Mouse (Mus musculus): ENCODE results near the gene Dusp1.

Dusp1 gene

DNA sequence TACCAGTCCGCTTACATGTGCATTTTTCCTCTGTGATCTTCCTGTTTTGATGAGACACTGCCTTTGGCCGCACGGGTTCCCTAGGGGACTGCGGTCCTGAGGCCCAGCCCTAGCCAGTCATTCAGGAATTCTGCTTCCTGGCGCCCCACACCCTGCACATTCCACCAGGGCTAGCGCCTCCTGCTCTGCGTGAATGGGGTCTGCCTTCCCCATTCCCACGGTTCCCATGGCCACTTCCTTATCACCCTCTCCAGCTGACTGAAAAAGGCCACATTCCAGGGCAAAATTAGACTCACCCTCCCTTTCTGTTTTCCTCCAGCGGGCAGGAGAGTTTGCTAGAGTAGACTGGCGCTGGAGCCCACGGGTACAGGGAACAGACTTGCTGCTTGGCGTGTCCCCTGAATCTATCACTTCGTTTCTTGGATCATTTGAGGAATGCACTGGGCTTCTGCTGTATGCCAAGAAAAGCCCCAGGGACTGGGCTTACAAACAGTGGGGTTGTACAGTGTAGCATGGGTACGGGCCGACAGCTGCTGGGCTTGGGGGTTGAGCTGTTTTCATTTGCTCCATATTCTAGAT is 22.7 kb upstream of the Dusp1 start:
- ATAC-seq (ENCODE audit: low TSS enrichment), result 0 out of 2 replicates have a peak, but pooled peaks have one; percentile 21

DNA sequence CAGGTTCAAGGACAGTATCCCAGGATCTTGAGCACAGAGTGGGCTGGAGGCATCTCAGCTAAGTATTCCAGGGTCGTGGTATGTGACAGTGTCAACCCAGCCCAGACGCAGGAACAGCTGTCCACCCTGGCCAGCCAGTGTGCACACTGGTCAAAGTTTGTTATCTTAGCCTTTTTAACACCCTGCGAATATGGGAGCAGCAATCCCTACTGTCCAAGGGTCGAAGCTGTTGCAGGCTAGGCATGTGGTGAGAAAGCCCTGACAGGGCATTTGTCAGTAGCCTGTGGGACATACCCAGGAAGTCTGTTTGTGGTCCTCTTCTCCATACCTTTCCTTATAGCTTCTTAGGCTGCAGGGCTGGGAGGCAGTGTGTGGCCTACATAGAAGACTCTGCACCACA is 22.1 kb upstream of the Dusp1 start:
- ATAC-seq (ENCODE audit: low TSS enrichment), result no peak

DNA sequence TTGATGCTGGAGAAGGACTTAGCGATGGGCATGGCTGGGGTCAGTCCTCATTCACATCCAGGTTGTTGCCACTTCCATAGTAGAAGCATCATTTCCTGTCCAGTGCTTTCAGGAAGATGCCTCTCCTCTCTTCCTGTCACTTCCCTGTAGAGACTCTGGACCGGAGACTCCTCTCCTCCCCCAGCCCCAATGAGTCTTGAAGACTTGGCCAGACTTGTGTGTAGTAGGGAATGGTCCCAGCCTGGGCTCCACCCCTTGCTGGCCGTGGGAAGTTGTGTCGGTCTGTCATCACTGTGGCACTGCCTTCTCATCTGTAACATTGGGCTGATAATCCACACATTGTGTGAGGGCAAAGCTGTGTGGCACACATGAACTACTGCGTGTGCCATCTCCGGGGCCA is 21.7 kb upstream of the Dusp1 start:
- no peak for ATAC-seq (ENCODE audit: low TSS enrichment)

DNA sequence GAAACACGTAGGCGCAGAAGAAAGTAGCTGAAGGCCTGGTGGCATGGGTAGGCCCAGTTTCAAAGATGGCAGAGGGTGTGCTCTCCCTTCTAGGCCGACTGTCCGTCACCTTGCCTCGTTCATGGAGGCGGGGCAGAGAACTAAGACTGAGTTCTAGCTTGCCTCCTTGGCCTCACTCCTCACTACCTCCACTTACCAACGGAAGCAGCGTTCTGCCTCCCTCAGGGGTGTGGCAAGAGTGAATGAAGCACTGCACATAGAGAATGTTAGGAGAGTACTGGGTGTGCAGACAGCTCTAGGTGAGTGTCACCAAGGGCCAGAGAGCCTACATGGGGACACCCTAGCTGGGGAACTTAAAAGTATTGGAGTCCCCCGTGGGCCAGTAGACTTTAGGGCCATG is 21.1 kb upstream of the Dusp1 start:
- no peak for ATAC-seq (ENCODE audit: low TSS enrichment)

DNA sequence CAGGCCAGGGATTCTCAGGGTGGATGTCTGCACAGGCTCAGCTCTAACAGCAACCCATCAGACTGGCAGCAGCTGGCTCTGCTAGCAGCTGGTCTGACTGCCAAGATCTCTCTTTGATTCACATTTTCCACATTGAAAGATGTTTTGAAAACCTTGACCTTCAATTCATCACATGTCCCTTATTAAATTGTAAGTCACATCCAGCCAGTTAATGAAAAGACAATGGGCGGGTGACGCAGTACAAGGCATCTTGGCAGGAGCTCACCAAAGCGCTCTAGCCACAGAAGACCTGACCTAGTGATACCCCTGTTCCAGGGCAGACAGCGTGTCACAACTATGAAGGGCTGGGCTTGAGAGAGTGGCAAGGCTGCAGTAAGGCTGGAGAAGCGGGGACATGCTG is 20.4 kb upstream of the Dusp1 start:
- peak; percentile 32; the same call in 1 of the 2 replicates for ATAC-seq (ENCODE audit: low TSS enrichment)

DNA sequence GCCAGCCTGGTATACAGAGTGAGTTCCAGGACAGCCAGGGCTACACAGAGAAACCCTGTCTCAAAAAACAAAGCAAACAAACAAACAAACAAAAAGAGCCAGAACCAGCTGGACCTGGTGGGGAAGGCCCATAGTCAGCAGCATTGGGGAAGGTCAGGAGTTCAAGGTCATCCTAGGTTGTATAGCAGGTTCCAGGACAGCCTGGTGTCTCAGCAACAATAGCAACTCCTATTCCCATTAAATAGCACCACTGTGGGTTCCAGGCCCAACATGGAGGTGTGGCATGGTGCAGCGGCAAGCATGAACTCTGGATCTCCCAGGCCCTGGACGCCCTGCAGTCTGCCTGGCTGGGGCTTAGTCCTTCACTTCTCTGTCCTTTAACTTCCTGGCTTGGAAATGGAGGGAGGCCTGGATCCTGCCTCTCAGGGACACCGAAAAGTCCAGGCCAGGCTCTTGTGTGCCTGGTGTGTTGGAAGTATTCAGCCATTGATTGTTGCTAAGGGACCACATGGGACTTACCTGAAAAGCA is 19.0 kb upstream of the Dusp1 start:
- no peak for ATAC-seq (ENCODE audit: low TSS enrichment)

DNA sequence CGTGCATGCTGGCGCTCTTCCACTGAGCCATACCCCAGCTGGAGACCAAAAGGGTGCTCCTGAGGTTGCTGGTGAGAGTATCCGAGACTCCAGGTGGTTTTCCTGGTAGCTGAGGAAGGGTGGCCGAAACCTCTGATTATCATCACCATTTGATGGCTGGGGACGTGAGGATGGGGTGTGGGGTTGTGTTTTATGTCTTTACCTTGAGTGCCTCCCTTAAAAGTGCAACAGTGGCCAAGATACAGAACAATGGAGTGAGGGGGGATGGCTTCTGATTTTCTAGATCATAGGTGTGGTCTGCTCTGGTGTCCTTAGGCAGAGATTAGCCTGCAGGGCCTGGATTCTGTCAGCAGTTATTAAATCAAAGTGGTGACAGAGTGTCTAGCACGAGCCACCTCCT is 17.5 kb upstream of the Dusp1 start:
- ATAC-seq (ENCODE audit: low TSS enrichment), result no peak

DNA sequence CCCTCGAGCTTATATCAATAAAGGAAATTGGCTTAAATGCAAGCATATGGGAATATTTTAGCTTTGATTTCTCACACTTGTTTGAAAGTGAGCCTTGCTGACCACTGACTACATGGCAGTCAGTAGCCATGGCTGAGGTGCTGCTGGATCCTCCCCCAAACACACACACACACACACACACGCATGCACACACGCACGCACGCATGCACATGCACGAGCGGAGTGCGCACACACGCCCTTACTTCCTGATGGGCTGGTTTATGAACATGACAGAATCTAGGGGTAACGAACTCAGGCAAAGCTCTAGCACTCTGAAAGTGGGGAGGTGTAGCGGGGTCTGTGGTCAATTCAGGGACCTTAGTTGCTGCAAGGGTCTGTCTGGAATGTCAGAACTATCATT is 16.8 kb upstream of the Dusp1 start:
- no peak for ATAC-seq (ENCODE audit: low TSS enrichment)

DNA sequence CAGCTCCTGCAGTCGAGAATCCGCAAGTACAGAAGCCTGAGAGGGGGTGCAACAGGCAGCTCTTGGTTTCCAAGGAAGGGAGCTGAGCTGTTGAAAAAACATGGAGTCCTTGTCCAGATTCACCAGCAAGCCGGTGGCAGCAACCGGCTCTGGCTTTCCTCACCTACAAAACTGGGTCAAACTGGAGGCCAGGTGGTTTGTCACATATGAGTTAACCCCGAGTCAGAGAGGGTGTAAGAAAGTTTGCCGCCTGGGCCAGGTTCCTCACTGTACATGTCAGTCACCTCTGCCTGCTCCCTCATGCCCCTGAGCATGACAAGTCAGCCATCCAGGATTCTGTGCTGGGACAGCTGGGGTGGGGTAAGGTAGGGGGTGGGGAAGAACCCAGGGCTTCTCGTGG is 16.2 kb upstream of the Dusp1 start:
- no peak for ATAC-seq (ENCODE audit: low TSS enrichment)

DNA sequence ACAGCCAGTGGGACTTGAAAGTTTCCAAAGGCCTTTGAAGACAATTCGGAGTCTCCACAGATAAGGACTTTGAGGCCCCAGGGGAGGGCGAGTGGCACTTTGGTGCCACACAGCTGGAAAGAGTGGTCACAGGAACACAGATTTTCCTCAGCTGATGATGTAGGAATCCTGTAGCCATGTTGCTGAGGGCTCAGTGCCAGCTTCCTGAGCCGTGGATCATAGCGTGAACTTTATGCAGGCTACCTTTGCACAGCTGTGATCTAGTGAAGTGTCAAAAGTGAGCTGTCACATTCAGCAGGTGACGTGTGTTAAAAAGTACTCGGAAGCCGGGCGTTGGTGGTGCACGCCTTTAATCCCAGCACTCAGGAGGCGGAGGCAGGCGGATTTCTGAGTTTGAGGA is 15.4 kb upstream of the Dusp1 start:
- no peak for ATAC-seq (ENCODE audit: low TSS enrichment)

DNA sequence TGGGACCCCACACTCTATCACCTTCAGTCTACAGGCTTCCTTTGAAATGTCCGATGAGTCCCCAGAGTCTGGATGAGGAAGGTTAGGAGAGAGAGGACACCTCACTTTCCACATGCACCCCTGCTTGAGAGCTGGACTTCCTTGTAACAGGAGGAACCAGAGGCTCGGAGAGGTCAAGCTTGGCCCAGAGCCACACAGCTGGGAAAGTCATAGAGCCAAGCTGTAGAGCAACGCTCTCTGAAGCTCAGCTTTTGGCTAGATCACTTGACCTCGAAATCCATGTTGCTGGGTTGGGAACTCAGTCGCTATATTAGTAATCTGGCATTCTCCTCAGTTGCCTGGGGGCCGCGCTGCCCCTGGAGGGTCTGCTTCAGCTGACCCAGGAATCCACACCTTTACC is 14.9 kb upstream of the Dusp1 start:
- ATAC-seq (ENCODE audit: low TSS enrichment), result no peak

DNA sequence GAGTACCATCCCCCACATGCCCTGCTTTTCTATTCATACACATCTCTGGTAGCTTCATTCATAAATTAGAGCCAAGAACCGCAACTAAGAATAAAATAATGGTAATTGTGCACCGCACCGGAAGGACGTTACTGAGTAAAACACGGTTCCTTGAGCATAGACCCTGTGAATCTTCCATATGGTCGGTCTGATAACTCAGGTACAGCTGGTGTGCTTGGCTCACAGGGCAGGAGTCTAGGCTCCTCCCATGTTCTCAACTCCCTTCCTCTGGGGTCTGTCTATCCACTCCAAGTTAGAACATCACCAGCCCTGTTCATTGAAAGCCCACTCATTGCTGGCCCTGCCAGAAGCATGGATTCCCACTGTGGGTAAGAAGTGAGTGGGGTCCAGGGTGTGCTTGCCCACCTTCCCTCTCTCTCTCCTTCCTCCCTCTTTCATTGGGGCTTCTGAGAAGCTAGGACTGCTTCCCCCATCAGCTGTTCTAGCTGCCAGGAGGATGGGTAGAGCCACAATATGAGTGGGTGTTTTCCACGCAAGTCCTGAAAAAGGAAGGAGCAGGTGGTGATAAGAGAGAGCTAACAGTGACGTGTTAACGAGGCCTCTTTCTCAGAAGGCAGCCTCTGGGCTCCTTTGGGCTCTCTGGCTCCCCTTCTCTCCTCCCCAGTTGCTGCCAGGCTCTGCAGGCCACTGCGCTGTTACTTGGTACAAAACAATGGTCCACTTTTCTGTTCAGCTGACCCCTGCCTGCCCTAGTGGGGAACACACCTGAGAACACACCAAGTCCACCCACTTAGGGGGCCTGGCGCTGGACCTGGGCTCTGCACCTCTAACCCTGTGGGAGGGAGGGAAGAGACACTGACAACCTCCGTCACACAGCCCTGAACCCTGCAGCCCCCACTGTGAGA is 14.1 kb upstream of the Dusp1 start:
- peak; percentile 85 for ATAC-seq (ENCODE audit: low TSS enrichment)

DNA sequence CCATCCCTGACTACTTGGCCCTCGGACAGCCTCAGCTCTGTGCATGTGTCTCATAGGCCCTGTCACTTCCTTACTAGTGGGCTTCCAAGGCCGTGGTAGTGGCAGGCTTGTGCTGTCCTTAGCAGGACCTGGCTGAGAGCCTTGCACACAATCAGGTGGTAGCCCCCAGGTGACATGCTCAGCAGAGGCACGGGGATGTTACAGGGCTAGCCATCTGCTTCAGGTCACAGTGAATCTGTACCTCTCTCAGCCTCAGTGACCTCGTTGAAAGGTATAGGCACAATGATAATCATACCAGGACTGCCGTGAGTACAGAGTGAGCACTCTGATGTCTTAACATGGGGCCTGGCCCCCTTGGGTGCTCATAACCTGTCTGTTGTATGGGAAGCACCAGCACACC is 12.8 kb upstream of the Dusp1 start:
- ATAC-seq (ENCODE audit: low TSS enrichment), result no peak

DNA sequence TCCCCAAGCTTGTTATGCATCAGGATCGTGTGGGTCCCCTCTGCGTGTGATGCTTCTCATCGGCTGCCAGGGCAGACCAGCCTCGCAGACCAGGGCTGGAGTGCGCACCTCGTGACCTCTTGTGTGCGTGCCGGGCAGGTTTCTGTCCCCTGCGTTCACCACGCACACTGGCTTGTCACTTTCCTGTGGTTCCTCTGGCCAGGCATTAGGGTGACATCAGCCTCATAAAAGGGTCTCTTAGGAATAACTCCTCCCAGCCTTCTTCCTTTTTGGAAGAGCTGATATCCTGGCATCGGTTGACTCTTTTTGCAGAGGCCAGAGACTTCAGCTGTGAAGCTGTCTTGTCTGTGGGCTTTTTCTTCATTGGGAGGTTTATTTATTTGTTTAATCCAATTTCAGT is 12.2 kb upstream of the Dusp1 start:
- ATAC-seq (ENCODE audit: low TSS enrichment), result no peak

DNA sequence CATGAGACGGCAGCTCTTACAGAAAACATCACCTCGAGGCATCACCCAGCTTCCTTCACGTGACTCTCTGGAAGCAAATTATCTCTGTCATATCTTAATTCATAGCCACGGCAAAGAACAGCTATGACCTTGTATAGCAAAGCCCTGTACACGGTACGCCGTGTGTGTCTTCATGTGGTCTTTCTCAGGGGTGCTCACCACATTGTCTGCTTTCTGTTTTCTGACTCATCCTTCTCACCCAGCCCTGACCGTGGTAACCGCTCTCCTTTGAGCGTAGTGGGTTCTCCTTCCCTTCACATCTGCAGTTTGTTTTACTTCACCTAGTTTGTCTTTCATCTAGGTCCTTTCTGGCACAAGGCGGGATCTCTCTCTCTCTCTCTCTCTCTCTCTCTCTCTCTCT is 10.3 kb upstream of the Dusp1 start:
- no peak for ATAC-seq (ENCODE audit: low TSS enrichment)

DNA sequence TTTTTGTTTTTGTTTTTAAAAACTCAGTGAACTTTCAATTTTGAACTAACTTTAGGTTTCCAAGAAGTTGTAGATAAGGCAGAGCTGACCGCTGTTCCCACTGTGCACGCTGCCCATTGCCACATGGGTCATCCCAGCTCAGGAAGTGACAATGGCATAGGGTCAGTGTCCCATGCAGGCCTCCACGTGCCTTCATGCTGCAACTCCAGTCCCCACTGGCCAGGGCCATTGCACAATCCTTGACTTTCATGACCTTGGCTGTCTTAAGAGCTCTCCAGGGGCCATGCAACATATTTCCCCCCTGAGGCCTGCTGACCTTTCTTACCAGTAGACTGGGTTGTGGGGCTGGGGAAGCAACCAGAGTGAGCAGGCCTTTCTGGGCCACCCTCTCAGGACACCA is 9.4 kb upstream of the Dusp1 start:
- ATAC-seq (ENCODE audit: low TSS enrichment), result no peak

DNA sequence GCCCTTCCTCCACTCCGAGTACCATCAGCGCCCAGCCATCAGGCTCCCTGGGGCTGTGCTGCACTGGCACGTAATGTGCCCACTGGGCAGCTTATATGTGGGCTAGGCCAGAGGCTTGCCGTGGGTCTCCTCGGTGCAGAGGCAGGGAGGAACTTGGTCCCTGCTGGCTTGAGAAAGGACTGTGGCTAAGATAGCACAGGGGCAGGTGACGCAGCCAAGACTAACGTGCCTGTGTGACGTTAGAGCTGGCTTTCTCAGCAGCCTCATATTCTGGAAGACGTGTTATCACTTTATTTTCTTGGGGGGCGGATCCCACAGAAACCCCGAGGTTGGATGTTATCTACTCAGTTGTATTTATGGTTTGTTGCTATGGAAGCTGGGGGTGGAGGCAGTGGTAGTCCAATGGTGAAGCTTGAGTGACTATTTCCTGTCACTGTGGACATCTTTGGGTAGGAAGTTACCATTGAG is 8.8 kb upstream of the Dusp1 start:
- no peak for ATAC-seq (ENCODE audit: low TSS enrichment)

DNA sequence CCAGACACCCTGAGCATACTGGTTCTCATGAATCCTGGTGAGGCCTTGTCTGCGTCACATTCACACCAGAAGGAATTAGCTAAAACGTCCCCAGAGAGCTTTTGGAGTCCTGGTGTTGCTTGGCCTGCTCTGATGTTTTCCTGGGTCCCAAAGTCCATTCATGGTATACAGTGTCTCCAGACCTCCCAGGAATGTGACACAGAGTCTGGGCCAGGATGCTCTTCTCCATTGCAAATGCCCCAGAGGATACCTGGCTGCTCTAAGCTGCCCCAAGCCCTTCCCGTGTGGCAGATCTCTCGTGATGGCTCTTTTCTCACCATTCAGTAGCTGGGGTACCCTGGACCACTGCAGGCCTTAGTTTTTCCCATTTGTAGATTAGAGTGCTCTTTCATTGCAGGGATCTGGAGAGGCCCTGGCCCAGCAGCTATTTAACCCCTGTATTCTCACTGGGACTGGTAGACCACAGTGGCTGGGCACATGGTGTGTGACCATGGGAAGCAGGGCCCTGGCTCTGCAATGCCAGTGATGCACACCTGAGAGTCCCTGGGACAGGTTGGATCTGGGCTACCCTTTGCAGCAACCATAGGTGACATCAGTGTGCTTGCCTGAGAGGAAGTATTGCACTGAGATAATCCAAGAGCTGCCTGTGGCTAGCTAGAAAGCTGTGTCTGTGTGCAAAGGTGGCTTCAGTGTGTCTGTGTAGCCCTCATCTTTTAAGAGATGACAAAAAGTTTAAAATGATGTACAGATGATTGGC is 7.8 kb upstream of the Dusp1 start:
- no peak for ATAC-seq (ENCODE audit: low TSS enrichment)

DNA sequence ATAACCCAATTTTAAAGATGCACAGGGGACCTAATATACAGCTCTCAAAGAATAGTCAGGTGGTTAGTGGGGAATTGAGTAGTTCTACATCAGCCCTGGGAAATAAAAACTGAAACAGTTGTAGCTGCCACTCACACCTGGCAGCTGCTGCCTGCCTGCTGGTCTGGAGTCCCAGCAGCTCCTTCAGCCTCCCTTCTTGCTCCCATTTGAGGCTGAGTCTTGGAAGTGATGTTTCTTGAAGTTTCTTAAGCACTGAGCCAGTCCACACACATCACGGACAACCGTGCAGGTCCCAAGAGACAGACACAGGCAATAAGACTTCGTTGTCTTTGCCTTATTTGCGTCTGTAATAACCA is 5.9 kb upstream of the Dusp1 start:
- no peak for ATAC-seq (ENCODE audit: low TSS enrichment)

DNA sequence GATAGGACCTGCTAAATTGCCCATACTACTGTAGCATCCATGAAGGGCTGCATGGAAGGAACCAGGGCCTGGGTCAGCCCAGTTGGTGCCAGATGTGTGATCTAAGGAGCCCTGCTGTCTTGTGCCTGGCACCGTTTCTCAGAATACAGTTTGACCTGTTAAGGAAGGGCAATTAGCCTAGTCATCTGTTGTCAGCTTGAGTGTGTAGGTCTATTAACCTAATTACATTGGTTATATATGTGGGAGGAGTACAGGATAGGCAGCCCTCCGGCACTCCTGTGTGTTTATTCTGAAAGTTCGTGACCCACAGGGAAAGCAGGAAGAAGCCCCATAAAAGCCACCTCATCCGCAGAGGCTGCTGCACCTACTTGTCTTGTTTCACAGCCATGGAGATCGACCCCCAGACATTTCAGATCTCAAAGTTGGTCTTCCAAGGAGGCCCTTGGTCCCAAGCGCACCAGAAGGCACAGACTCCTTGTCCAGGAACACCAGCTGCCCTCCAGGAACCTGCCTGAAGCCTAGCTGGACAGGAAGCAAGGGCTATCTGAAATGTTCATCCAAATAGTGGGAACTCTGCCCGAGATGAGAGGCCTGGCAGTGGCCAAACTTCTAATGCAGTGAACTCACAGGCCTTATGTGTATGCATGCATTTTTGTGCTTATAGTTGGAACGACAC is 5.4 kb upstream of the Dusp1 start:
- no peak for ATAC-seq (ENCODE audit: low TSS enrichment)

DNA sequence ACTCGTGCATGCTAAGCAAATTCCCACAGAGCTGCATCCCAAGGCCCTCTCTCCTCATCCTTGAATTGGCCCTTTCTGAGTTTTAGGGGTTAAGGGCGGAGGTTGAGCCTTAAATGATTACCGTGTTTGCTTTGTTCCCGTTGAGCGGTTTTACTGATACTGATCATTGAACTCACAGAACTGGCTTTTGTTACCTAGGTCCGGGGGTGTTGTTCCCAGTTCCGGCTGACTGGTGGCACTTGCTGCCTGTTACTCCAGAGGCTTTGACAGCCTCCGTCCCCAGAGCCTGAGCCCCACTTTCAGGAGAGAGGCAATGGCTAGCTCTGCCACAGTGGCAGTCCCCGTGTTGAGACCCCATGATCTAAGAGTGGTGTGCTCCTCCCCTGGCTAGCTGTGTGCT is 2.5 kb upstream of the Dusp1 start:
- ATAC-seq (ENCODE audit: low TSS enrichment), result no peak

DNA sequence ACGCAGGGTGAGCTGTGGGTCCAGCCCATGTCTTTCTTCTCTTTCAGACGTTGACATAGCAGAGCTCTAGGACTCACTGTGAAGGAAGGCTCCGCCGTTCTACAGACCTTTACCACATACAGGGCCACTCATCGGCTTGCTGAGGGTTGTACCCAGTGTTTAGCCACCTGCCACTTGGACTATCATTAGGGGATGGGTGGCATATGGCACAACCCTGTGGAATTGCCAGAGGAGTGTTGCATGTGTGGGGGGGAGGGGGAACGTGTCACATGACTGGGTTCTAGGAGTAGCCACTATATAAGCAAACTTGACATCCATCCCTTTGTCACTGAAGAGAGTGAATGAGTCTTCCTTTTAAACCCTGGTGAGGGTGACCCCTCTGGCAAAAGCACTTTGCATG is 1.5 kb upstream of the Dusp1 start:
- no peak for ATAC-seq (ENCODE audit: low TSS enrichment)
